Mouse (Mus musculus): ENCODE measurements around the gene Inpp5b. TPM values are rescaled to one million over a fixed set of nuclear protein-coding genes. Genes with fewer than 3 reads are reported as not detected.

Gene Inpp5b
- polyA plus RNA-seq, 1 experiment from 2014 or later = 15.6 TPM

GRCm38 (mm10) chr4:124766566-124766940, 24.9 kb downstream of the Inpp5b start:
- ChIA-PET CTCF (interaction anchor here (1.3 kb wide), 1 partner anchor 9 kb away, joined by 3 read pairs; no protein-coding TSS in a partner anchor), POLR2A (no interaction called here)
- DNase-seq (ENCODE audit: low read depth, low spot score) (no peak), ATAC-seq (no peak)
- no peak for TF ChIP-seq CTCF (IDR thresholded peaks at IDR 0.05)
- in situ Hi-C loops (cut with MboI; ENCODE audit: low pct_unique_long_range_greater_than_20kb) = no loop called here
- no peaks in the 10 kb centered on the region for H3K27me3 ChIP-seq

- POLR2A ChIA-PET = interaction anchor here (0.9 kb wide), 1 partner anchor 18 kb away, joined by 3 read pairs; no protein-coding TSS in a partner anchor
- ATAC-seq (no peak), DNase-seq (ENCODE audit: low read depth, low spot score) (no peak)
- in situ Hi-C loops (cut with MboI; ENCODE audit: low pct_unique_long_range_greater_than_20kb) = no loop called here
- CTCF ChIA-PET = no interaction called here
- no peak for TF ChIP-seq CTCF (IDR thresholded peaks at IDR 0.05)
- H3K27me3 ChIP-seq = no peaks in the 10 kb centered on the region
These were observed 27.4 kb downstream of the Inpp5b start for GRCm38 (mm10) chr4:124768963-124769591.

- no peaks in the 10 kb centered on the region for H3K27me3 ChIP-seq
- no peak for DNase-seq (ENCODE audit: low read depth, low spot score)
- no peak for TF ChIP-seq CTCF (IDR thresholded peaks at IDR 0.05)
These were observed 29.0 kb downstream of the Inpp5b start for GRCm38 (mm10) chr4:124770624-124771023.

GRCm38 (mm10) chr4:124772125-124772524, 30.5 kb downstream of the Inpp5b start:
- TF ChIP-seq CTCF (IDR thresholded peaks at IDR 0.05) = no peak
- ChIA-PET CTCF (interaction anchor here (0.6 to 1.5 kb wide), 3 partner anchors 15 to 870 kb away, joined by 3 read pairs; no protein-coding TSS in a partner anchor), POLR2A (interaction anchor here (0.6 kb wide), 1 partner anchor 1429 kb away, joined by 3 read pairs; no protein-coding TSS in a partner anchor)
- H3K27me3 ChIP-seq = no peaks in the 10 kb centered on the region
- in situ Hi-C loops (cut with MboI; ENCODE audit: low pct_unique_long_range_greater_than_20kb) = no loop called here
- ATAC-seq = no peak
- no peak for DNase-seq (ENCODE audit: low read depth, low spot score)

More at GRCm38 (mm10) chr4:124770624-124771023, 29.0 kb downstream of the Inpp5b start:
- in situ Hi-C loops (cut with MboI; ENCODE audit: low pct_unique_long_range_greater_than_20kb) = no loop called here
- ChIA-PET CTCF (interaction anchor here (1.5 kb wide), 1 partner anchor 28 kb away, joined by 3 read pairs; no protein-coding TSS in a partner anchor), POLR2A (no interaction called here)
- no peak for ATAC-seq

- in situ Hi-C loops (cut with MboI; ENCODE audit: low pct_unique_long_range_greater_than_20kb) = no loop called here
- ChIA-PET CTCF (no interaction called here), POLR2A (no interaction called here)
- TF ChIP-seq CTCF (IDR thresholded peaks at IDR 0.05) = no peak
- ATAC-seq (no peak), DNase-seq (ENCODE audit: low read depth, low spot score) (no peak)
- H3K27me3 ChIP-seq = no peaks in the 10 kb centered on the region
These were observed 31.8 kb downstream of the Inpp5b start for GRCm38 (mm10) chr4:124773449-124773848.

GRCm38 (mm10) chr4:124773995-124774394, 32.3 kb downstream of the Inpp5b start:
- TF ChIP-seq CTCF (IDR thresholded peaks at IDR 0.05) = no peak
- CTCF ChIA-PET = no interaction called here
- ATAC-seq (no peak), DNase-seq (ENCODE audit: low read depth, low spot score) (no peak)
- POLR2A ChIA-PET = no interaction called here
- in situ Hi-C loops (cut with MboI; ENCODE audit: low pct_unique_long_range_greater_than_20kb) = no loop called here
- H3K27me3 ChIP-seq = no peaks in the 10 kb centered on the region

- in situ Hi-C loops (cut with MboI; ENCODE audit: low pct_unique_long_range_greater_than_20kb) = no loop called here
- ATAC-seq = no peak
- TF ChIP-seq CTCF (IDR thresholded peaks at IDR 0.05) = no peak
These were observed 32.8 kb downstream of the Inpp5b start for GRCm38 (mm10) chr4:124774429-124774828.

GRCm38 (mm10) chr4:124781361-124781760, 39.7 kb downstream of the Inpp5b start:
- H3K27me3 ChIP-seq = no peaks in the 10 kb centered on the region
- TF ChIP-seq CTCF (IDR thresholded peaks at IDR 0.05) = no peak
- ATAC-seq (no peak), DNase-seq (ENCODE audit: low read depth, low spot score) (no peak)
- POLR2A ChIA-PET = no interaction called here
- CTCF ChIA-PET = no interaction called here
- in situ Hi-C loops (cut with MboI; ENCODE audit: low pct_unique_long_range_greater_than_20kb) = no loop called here

More at GRCm38 (mm10) chr4:124774429-124774828, 32.8 kb downstream of the Inpp5b start:
- no peaks in the 10 kb centered on the region for H3K27me3 ChIP-seq
- no peak for DNase-seq (ENCODE audit: low read depth, low spot score)
- POLR2A ChIA-PET = no interaction called here
- CTCF ChIA-PET = no interaction called here

GRCm38 (mm10) chr4:124782395-124782794, 40.7 kb downstream of the Inpp5b start:
- no peaks in the 10 kb centered on the region for H3K27me3 ChIP-seq
- ATAC-seq = no peak
- no peak for TF ChIP-seq CTCF (IDR thresholded peaks at IDR 0.05)
- in situ Hi-C loops (cut with MboI; ENCODE audit: low pct_unique_long_range_greater_than_20kb) = no loop called here
- POLR2A ChIA-PET = no interaction called here
- DNase-seq (ENCODE audit: low read depth, low spot score) = no peak
- CTCF ChIA-PET = no interaction called here

- no peak for ATAC-seq
- in situ Hi-C loops (cut with MboI; ENCODE audit: low pct_unique_long_range_greater_than_20kb) = no loop called here
- CTCF ChIA-PET = no interaction called here
These were observed 42.3 kb downstream of the Inpp5b start for GRCm38 (mm10) chr4:124783937-124784336.

GRCm38 (mm10) chr4:124790013-124790412, 48.4 kb downstream of the Inpp5b start:
- TF ChIP-seq CTCF (IDR thresholded peaks at IDR 0.05) = no peak
- no peaks in the 10 kb centered on the region for H3K27me3 ChIP-seq
- no peak for ATAC-seq
- in situ Hi-C loops (cut with MboI; ENCODE audit: low pct_unique_long_range_greater_than_20kb) = no loop called here
- no peak for DNase-seq (ENCODE audit: low read depth, low spot score)
- CTCF ChIA-PET = interaction anchor here (1.1 kb wide), 1 partner anchor 22 kb away, joined by 3 read pairs; no protein-coding TSS in a partner anchor
- POLR2A ChIA-PET = no interaction called here

More at GRCm38 (mm10) chr4:124783937-124784336, 42.3 kb downstream of the Inpp5b start:
- POLR2A ChIA-PET = no interaction called here
- no peaks in the 10 kb centered on the region for H3K27me3 ChIP-seq
- DNase-seq (ENCODE audit: low read depth, low spot score) = no peak
- no peak for TF ChIP-seq CTCF (IDR thresholded peaks at IDR 0.05)
